Mouse (Mus musculus): Measurements from ENCODE around the gene Slc8a1.

DNA sequence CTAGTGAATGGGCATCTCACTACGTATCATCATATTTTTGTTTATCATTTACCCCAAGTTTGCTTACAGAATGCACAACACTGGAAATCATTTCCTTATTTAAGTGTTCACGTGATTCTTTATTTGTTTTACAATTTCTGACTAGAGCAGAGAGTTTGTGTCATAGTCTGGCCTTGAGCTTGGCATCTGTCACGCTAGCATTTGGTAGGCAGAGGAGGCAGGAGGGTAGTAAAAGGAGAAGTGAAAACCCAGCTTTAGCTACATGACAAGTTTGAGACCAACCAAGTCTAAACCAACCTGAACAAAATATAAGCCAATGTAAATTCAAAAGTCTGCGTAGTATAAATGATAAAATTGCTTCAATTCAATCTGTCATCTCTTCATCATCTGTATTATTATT is 41.7 kb upstream of the Slc8a1 start:
- TF ChIP-seq CTCF (IDR thresholded peaks at IDR 0.05; ENCODE audit: control insufficient read depth, insufficient read depth, insufficient read length) (no peak), MYOG (IDR thresholded peaks at IDR 0.05; ENCODE audit: control insufficient read depth, extremely low read depth, insufficient read length) (no peak), USF1 (IDR thresholded peaks at IDR 0.05; ENCODE audit: low read depth) (no peak), CEBPB (IDR thresholded peaks at IDR 0.05; ENCODE audit: low read depth) (no peak)

Data from C2C12 (cell line).